Mouse (Mus musculus) stomach, postnatal 0 days (tissue): ENCODE results near the gene Dhrs7c.
A peak's percentile ranks its signal among the peaks of the same experiment; 100 is the strongest.

Experiments
- CTCF ChIP-seq: IDR thresholded peaks from 2 replicates; pipeline ENCODE4 v1.5.1; 2016; ENCODE audit warnings: antibody characterized with exemption, low read depth, mild to moderate bottlenecking, moderate library complexity
- EP300 ChIP-seq: optimal IDR thresholded peaks from 2 replicates; pipeline ENCODE3; 2016; ENCODE audit warnings: antibody characterized with exemption

- peak; percentile 71 for TF ChIP-seq CTCF
- no peak for TF ChIP-seq EP300
These were observed 25.4 kb upstream of the Dhrs7c start for GRCm38 (mm10) chr11:67772577-67772976.
